Mouse (Mus musculus) lung, postnatal 4 days (tissue): ENCODE results near the gene Cbx7.

ENCODE experiments used
- DNase-seq, 2 experiments: peaks; one replicate each; pipeline ENCODE4 v3.0.0; 2021

Cbx7 gene

DNA sequence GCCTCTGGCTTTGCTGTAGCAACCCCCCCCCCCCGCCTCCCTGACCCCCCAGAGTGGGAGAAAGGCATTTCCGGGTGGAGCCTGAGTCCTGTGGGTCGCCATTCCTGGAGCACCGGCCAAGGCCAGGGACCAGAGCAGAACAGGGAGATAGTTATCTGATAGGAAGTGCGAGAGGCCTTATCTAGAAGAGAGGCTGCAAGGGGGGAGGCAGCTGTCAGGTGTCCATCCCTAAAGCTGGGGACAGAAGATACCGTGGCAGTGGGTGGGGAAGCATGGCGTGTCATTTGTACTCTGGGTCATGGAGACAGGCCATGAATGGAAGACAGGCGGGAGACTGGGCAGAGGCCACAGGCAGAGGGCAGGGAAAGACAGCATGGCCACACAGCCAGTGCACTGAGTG lies 29.8 kb upstream of the Cbx7 start:
- DNase-seq: peak; percentile 26 to 76

GRCm38 (mm10) chr15:79997988-79998387 lies 27.1 kb upstream of the Cbx7 start:
- no peak for DNase-seq

DNA sequence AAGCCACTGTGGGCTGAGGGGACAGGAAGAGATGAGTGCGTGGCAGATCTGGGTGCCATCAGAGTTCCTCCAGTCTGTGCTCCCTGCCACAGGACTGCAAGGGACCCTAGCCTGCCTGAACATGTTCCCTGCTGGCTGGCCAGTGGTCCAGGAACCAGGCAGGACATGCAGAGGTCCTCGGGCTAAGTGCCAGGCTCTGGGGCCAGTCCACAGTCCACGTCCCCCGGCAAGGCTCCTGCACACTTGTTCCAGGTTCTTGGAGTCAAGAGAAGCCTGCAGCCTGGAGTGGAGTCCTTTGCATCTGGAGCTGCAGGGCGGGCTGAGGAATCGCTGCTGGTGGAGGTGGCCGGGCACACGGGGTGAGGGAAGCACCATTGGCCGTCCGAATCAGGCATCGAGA lies 25.9 kb upstream of the Cbx7 start:
- no peak for DNase-seq

GRCm38 (mm10) chr15:79995552-79995951 lies 24.6 kb upstream of the Cbx7 start:
- DNase-seq: no peak

- no peak for DNase-seq
These were observed 23.6 kb upstream of the Cbx7 start for GRCm38 (mm10) chr15:79994566-79994965.

- DNase-seq: no peak
These were observed 15.3 kb upstream of the Cbx7 start for GRCm38 (mm10) chr15:79986182-79986581.

DNA sequence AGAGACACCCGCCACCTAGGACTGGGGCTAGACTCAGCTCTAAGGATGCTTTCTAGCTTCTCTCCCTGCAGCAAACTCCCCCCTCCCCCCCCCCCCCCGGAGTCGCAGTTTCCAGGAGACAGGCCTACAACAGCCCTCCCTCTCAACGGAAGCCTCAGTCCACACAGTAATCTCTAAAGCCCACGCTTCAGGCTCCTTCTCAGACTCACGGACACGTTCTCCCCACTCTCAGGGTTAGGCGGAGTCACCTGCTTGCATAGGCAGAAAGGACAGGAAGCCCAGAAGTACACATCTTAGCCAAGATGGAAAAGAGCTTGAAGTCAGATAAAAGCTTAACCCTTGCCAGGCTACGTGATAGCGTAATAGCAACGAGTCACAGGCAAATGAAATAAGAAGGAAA lies 14.6 kb upstream of the Cbx7 start:
- no peak for DNase-seq

DNA sequence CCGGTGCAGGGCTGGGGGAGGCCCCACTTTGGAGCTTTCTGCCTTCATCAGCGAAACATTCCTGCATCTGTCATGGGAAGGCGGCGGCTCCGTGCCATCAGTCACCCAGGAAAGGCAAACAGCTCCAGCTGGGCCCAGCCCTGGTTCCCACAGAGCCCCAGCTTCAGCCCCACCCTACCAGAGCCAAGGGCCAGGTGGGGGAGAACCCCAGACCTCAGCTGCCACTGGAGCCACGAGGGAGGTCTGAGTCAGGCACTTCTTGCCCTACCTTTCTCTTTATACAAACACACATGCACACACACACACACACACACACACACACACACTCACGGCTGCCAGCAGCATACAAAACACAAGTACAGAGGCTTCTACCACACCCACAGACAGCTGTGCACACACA lies 13.2 kb upstream of the Cbx7 start:
- peak; percentile 54 to 84 for DNase-seq

- no peak for DNase-seq
These were observed 9.8 kb upstream of the Cbx7 start for GRCm38 (mm10) chr15:79980716-79981115.

DNA sequence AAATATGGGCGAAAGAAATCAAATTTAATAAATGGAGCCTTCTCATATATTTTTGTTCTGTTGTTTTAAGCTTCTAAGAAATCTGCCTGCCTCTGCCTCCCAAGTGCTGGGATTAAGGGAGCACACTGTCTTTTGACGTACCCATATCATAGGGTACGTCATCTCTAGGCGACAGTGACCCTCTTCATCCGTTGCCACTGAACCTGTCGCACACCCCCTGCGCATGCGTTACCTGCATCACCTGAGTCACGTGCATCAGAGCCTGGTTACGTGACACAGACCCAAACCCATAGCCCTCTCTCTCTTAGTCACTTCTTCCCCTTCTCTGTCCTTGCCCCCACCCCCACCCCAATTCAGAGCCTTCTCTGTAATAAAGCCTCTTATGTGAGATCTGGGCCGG lies 1.3 kb upstream of the Cbx7 start:
- DNase-seq: no peak

GRCm38 (mm10) chr15:79970491-79970890 lies 428 bp downstream of the Cbx7 start:
- DNase-seq: no peak

DNA sequence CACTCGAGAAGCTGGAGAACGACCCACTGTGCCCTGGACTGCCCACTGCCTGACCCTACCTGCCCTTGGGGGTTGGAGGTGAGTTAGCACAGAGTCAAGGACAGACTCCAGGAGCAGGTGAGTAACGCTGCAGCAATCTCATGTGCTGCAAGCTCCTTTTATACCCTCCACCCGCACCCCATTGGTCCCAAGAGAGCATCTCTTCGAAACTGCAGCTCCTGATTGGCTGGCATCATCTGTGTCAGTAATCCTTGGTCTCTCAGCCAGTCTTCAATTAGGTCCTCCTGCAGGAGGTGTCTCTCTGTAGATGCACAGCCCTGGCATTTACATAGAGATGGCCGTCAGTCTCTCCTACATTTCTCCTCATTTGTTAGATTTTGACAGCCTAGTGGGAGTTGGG lies 3.6 kb downstream of the Cbx7 start:
- no peak for DNase-seq

- no peak for DNase-seq
These were observed 6.5 kb downstream of the Cbx7 start for GRCm38 (mm10) chr15:79964376-79964775.

GRCm38 (mm10) chr15:79962661-79963060 lies 8.3 kb downstream of the Cbx7 start:
- no peak for DNase-seq

DNA sequence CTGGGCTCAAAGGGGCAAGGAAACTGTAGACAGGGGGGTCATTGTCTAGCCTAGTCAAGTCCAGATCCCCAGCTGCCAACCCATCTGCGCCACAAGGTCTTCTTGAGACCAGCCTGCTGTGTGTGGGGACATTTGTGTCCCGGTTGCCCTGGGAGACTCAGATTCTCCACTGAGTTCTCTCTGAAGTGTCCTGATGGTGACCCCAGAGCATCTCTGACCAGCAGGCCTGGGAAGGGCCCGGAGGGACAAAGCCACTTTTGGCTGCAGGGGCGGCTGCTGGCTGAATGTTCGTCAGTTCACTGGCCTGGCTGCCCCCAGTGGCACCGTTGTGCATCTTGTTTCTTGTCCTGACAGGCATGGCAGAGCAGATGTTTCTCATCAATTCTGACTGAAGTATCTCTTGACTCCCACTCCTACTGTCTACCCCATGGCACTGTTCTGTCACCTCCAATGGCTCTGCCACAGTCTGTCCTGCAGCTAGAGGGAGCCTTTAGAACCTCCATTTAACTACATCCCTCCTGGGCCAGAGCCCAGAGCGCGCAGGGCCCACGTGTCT lies 9.5 kb downstream of the Cbx7 start:
- DNase-seq: no peak

DNA sequence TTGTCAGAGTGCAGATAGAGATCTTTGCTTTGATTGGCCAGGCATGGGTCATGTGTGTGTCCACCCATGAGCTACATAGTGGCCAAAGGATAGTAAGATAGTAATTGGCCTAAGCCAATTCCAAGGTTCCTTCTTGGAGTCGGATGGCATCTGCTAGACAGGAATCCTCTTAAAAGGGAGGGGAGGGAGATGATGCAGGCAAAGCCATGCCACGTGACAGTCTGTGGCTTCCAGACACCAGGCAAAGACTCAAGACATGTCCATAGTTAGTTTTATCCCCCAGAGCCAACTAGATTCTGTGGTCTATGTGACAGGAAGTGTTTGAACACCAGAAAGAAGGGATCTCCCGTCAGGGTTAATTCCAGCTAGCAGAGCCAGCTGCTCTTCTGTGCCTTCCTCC lies 12.5 kb downstream of the Cbx7 start:
- peak in 1 of 2 experiments; percentile 10 for DNase-seq

- DNase-seq: peak; percentile 55 to 85
These were observed 14.4 kb downstream of the Cbx7 start for GRCm38 (mm10) chr15:79956559-79956958.

DNA sequence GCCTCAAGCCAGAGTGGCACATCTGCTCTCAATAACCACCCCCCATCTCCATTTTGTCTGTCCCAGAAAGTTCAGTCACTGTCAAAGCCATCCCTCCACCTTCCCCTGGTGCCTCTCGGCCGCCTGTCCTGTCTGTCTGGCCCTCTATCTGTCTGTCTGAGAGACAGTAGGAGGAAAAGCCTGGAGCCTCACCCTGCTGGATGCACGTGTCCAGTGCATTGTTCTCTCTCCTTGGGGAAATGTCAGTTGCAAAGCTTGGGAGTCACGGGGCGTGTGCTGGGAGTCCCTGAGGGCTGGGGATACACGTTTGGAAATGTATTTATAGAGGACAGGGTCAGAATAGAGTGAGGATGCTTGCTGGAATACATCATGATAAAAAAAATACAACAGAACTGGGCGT lies 17.4 kb downstream of the Cbx7 start:
- DNase-seq: peak; percentile 45 to 65

- peak; percentile 79 to 88 for DNase-seq
These were observed 18.3 kb downstream of the Cbx7 start for GRCm38 (mm10) chr15:79952504-79953231.

GRCm38 (mm10) chr15:79951730-79952503 lies 19.0 kb downstream of the Cbx7 start:
- DNase-seq: peak; percentile 77 to 91

GRCm38 (mm10) chr15:79951226-79951625 lies 19.7 kb downstream of the Cbx7 start:
- no peak for DNase-seq

GRCm38 (mm10) chr15:79950250-79951025 lies 20.5 kb downstream of the Cbx7 start:
- peak; percentile 83 to 85 for DNase-seq

GRCm38 (mm10) chr15:79947681-79948080 lies 23.2 kb downstream of the Cbx7 start:
- no peak for DNase-seq
